Mouse (Mus musculus) left cerebral cortex, adult 6 months (tissue): ENCODE measurements around the gene Gm7138. TPM values are rescaled to one million over a fixed set of nuclear protein-coding genes. Genes with fewer than 3 reads are reported as not detected.

Experiments
- long read RNA-seq, 2 experiments: library from polyadenylated mRNA; unstranded; transcript quantifications; one replicate each; pipeline ENCODE4 v2.0.0; 2019 to 2020
- polyA plus RNA-seq: library from polyadenylated mRNA; unstranded; fragments of <200 nt; fragmentation: Nextera tagmentation; gene quantifications from 2 replicates; pipeline ENCODE4 v1.2.3, GENCODE M21; 2021

Gm7138 gene
- polyA plus RNA-seq: not detected in 2 replicates
- long read RNA-seq, experiment 1: 0 reads
- long read RNA-seq, experiment 2: 0 reads

DNA sequence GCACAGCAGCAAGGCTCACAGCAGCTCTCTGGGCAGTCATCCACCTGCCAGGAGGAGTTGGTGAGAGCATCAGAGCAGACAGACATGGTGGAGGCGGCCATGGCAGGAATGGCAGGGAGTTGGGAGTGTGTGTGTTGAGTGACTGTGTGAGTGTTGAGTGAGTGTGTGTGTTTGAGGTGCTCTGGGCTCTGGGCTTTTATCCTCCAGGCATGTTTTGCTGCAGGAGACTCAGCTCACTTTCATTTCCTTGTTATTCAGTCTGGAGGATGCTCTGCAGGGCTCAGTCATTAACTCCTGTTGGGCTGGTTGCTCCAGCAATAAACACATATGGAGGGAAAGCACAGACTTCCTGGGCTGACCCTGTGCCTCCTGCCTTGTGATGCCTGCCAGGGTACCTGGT, at the start of gene Gm7138:
Gene Gm7138 (minus strand): TSS at position 101 of the 400 bp plus-strand sequence.

DNA sequence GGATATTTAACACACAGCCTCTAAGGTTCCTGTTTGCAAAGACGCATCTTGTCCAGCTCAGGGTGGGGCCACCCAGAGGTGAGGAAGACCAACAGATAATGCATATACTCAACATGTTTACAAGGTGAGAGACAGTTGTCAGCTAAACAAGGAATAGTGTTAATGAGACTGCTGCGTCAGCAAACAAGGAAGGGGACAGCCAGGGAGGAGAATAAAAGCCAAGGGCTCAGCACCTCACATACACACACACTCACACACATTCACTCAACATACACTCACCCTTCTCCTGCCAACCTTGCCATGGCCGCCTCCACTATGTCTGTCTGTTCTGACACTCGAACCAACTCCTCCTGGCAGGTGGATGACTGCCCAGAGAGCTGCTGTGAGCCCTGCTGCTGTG, 37.6 kb upstream of the Gm7138 start, which contains the start of gene Gm2696:
Gene Gm2696 (plus strand): TSS at position 301 of the 400 bp plus-strand sequence.

DNA sequence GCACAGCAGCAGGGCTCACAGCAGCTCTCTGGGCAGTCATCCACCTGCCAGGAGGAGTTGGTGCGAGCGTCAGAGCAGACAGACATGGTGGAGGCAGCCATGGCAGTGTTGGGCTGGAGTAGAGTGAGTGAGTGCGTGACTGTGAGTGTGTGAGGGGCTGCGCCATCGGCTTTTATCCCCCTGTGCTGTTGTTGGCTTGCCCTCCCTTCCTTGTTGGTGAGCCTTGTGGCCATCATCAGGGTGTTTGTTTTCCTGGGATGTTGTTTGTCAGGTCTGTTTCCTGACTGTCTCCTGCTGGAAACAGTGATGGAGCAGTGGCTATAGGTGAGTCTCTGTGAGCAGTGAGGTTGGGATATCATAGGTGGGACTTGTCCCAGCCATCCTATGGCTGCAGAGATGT, 35.0 kb upstream of the Gm7138 start, which contains the start of gene Gm9507:
Gene Gm9507 (minus strand): TSS at position 101 of the 400 bp plus-strand sequence.

DNA sequence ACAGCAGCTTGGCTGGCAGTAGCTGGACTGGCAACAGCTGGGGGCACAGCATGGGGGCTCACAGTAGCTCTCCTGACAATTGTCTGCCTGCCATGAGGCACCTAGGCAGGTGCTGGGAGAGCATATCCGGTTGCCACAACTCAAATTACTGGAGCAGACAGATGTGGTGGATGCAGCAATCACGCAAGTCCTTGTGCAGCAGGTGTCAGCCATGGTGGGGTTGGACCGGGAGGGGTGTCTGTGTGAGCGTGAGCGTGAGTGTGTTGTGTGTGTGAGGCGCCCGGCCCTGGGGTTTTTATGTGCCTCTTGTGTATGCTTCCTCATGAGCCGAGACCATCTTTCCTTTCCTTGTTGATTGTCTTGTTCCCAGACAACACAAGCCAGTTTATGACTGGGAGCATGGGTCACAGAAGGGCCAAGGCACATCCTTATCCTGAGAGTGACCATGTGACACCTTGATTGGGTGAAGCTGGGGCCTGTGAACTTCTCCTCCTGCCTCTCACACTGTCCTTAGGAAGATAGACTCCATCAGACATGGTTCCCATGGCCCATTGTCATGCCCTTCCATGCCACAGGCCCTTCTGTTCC, 22.3 kb upstream of the Gm7138 start, which contains the start of gene Gm19668:
Gene Gm19668 (minus strand): TSS at position 213 of the 588 bp plus-strand sequence.

DNA sequence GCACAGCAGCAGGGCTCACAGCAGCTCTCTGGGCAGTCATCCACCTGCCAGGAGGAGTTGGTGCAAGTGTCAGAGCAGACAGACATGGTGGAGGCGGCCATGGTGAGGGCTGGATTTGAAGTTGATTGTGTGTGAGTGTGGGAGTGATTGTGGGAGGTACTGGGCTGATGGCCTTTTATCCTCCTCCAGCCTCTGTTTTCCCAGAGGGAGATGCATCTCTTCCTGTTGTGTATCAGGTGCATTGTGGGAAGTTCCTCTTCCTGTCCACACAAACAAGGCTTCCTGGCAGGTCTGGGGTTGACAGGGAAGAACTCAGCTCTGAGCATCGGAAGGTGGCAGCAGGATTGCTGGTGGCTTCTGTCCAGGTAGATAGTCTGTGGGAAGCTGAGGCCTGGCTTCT, 18.2 kb upstream of the Gm7138 start, which contains the start of gene Gm9639:
Gene Gm9639 (minus strand): TSS at position 101 of the 400 bp plus-strand sequence.

DNA sequence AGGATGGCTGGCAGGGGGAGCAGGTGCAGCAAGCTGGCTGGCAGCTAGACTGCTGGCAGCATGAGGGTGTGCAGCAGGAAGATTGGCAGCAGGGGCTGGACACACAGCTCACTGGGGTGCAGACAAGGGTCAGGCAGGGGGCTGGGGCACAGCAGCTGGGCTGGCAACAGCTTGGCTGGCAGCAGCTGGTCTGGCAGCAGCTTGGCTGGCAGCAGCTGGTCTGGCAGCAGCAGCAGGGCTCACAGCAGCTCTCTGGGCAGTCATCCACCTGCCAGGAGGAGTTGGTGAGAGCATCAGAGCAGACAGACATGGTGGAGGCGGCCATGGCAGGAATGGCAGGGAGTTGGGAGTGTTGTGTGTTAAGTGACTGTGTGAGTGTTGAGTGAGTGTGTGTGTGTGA, 11.1 kb upstream of the Gm7138 start, which contains the start of gene Gm7137:
Gene Gm7137 (minus strand): TSS at position 325 of the 400 bp plus-strand sequence.

DNA sequence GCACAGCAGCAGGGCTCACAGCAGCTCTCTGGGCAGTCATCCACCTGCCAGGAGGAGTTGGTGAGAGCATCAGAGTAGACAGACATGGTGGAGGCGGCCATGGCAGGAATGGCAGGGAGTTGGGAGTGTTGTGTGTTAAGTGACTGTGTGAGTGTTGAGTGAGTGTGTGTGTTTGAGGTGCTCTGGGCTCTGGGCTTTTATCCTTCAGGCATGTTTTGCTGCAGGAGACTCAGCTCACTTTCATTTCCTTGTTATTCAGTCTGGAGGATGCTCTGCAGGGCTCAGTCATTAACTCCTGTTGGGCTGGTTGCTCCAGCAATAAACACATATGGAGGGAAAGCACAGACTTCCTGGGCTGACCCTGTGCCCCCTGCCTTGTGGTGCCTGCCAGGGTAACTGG, 5.7 kb upstream of the Gm7138 start, which contains the start of gene Gm3250:
Gene Gm3250 (minus strand): TSS at position 101 of the 400 bp plus-strand sequence.

DNA sequence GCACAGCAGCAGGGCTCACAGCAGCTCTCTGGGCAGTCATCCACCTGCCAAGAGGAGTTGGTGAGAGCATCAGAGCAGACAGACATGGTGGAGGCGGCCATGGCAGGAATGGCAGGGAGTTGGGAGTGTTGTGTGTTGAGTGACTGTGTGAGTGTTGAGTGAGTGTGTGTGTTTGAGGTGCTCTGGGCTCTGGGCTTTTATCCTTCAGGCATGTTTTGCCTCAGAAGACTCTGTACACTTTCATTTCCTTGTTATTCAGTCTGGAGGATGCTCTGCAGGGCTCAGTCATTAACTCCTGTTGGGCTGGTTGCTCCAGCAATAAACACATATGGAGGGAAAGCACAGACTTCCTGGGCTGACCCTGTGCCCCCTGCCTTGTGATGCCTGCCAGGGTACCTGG, 5.5 kb downstream of the Gm7138 start, which contains the start of gene Gm3238:
Gene Gm3238 (minus strand): TSS at position 101 of the 400 bp plus-strand sequence.

DNA sequence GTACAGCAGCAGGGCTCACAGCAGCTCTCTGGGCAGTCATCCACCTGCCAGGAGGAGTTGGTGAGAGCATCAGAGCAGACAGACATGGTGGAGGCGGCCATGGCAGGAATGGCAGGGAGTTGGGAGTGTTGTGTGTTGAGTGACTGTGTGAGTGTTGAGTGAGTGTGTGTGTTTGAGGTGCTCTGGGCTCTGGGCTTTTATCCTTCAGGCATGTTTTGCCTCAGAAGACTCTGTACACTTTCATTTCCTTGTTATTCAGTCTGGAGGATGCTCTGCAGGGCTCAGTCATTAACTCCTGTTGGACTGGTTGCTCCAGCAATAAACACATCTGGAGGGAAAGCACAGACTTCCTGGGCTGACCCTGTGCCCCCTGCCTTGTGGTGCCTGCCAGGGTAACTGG, 17.2 kb downstream of the Gm7138 start, which contains the start of gene Gm3233:
Gene Gm3233 (minus strand): TSS at position 101 of the 400 bp plus-strand sequence.

DNA sequence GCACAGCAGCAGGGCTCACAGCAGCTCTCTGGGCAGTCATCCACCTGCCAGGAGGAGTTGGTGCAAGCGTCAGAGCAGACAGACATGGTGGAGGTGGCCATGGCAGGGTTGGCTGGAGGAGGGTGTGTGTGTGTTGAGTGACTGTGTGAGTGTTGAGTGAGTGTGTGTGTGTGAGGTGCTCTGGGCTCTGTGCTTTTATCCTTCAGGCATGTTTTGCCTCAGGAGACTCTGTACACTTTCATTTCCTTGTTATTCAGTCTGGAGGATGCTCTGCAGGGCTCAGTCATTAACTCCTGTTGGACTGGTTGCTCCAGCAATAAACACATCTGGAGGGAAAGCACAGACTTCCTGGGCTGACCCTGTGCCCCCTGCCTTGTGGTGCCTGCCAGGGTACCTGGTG, 25.5 kb downstream of the Gm7138 start, which contains the start of gene Gm9736:
Gene Gm9736 (minus strand): TSS at position 101 of the 400 bp plus-strand sequence.

DNA sequence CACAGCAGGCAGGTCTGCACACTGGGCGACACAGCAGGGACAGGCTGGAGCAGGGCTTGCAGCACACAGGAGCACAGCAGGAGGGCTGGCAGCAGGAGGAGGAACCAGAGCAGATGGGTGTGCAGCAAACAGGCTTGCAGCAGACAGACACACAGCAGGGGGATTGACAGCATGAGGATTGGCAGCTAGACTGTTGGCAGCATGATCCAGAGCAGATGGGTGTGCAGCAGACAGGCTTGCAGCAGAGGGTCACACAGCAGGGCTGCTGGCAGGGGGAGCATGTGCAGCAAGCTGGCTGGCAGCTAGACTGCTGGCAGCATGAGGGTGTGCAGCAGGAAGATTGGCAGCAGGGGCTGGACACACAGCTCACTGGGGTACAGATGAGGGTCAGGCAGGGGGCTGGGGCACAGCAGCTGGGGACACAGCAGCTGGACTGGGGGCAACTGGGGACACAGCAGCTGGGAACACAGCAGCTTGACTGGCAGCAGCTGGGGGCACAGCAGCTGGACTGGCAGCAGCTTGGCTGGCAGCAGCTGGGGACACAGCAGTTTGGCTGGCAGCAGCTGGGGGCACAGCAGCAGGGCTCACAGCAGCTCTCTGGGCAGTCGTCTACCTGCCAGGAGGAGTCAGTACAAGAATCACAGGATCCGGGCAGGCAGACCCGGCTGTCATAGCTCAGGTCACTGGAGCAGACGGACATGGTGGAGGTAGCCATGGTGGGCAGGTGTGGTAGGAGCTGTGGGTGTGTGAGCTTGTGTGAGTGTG, 34.6 kb downstream of the Gm7138 start, which contains the start of gene Gm18596:
Gene Gm18596 (minus strand): TSS at position 715 of the 765 bp plus-strand sequence.

Other genes with a start within 250 kb of the Gm7138 start
- gene Itgb2, start 246.7 kb downstream of the Gm7138 start, polyA plus RNA-seq: 4.6 and 4.9 TPM in 2 replicates
- gene Pttg1ip, start 195.2 kb downstream of the Gm7138 start, polyA plus RNA-seq: 56.3 and 68.9 TPM in 2 replicates
- gene Sumo3, start 170.8 kb downstream of the Gm7138 start, polyA plus RNA-seq: 157 and 188 TPM in 2 replicates
- gene Gm49325, start 170.7 kb downstream of the Gm7138 start, polyA plus RNA-seq: 1.9 and 10.3 TPM in 2 replicates
- gene Ube2g2, start 154.7 kb downstream of the Gm7138 start, polyA plus RNA-seq: 50.9 and 59.2 TPM in 2 replicates
- 0.20 TPM in 2 replicates for gene Tspear, start 90.4 kb downstream of the Gm7138 start, polyA plus RNA-seq
- gene Gm19402, start 86.2 kb downstream of the Gm7138 start, polyA plus RNA-seq: not detected in 2 replicates
- gene Gm9508, start 79.7 kb downstream of the Gm7138 start, polyA plus RNA-seq: not detected in 2 replicates
- not detected in 2 replicates for gene Gm10272, start 70.3 kb downstream of the Gm7138 start, polyA plus RNA-seq
- gene Gm10024, start 65.5 kb downstream of the Gm7138 start, polyA plus RNA-seq: not detected in 2 replicates
- not detected in 2 replicates for gene Gm10142, start 61.1 kb downstream of the Gm7138 start, polyA plus RNA-seq
- not detected in 2 replicates for gene Krtap12-1, start 56.3 kb downstream of the Gm7138 start, polyA plus RNA-seq
- gene Gm10100, start 50.5 kb downstream of the Gm7138 start, polyA plus RNA-seq: not detected in 2 replicates
- not detected in 2 replicates for gene Gm18596, start 34.3 kb downstream of the Gm7138 start, polyA plus RNA-seq
- gene Gm9736, start 25.6 kb downstream of the Gm7138 start, polyA plus RNA-seq: not detected in 2 replicates
- gene Gm3233, start 17.3 kb downstream of the Gm7138 start, polyA plus RNA-seq: not detected in 2 replicates
- not detected in 2 replicates for gene Gm3238, start 5.6 kb downstream of the Gm7138 start, polyA plus RNA-seq
- gene Gm3250, start 5.6 kb upstream of the Gm7138 start, polyA plus RNA-seq: not detected in 2 replicates
- not detected in 2 replicates for gene Gm7137, start 11.3 kb upstream of the Gm7138 start, polyA plus RNA-seq
- not detected in 2 replicates for gene Gm9639, start 18.1 kb upstream of the Gm7138 start, polyA plus RNA-seq
- not detected in 2 replicates for gene Gm19668, start 22.2 kb upstream of the Gm7138 start, polyA plus RNA-seq
- not detected in 2 replicates for gene Gm9507, start 34.9 kb upstream of the Gm7138 start, polyA plus RNA-seq
- not detected in 2 replicates for gene Gm2696, start 37.7 kb upstream of the Gm7138 start, polyA plus RNA-seq
- not detected in 2 replicates for gene Krtap10-4, start 50.2 kb upstream of the Gm7138 start, polyA plus RNA-seq
- not detected in 2 replicates for gene Krtap10-10, start 59.0 kb upstream of the Gm7138 start, polyA plus RNA-seq
- gene Gm36176, start 69.9 kb upstream of the Gm7138 start, polyA plus RNA-seq: not detected in 2 replicates
- gene Gm10318, start 75.9 kb upstream of the Gm7138 start, polyA plus RNA-seq: not detected in 2 replicates
- not detected in 2 replicates for gene Gm3285, start 85.0 kb upstream of the Gm7138 start, polyA plus RNA-seq
- gene Lrrc3, start 125.6 kb upstream of the Gm7138 start, polyA plus RNA-seq: 4.8 TPM in 2 replicates
- gene Trpm2, start 193.6 kb upstream of the Gm7138 start, polyA plus RNA-seq: 3.8 and 4.0 TPM in 2 replicates
- gene 1810043G02Rik, start 201.6 kb upstream of the Gm7138 start, polyA plus RNA-seq: 38.1 and 47.5 TPM in 2 replicates
- gene Pfkl, start 233.1 kb upstream of the Gm7138 start, polyA plus RNA-seq: 67.7 and 71.8 TPM in 2 replicates